12 mouse cellular contexts compared by ENCODE assay signal in the genomic region with DNA sequence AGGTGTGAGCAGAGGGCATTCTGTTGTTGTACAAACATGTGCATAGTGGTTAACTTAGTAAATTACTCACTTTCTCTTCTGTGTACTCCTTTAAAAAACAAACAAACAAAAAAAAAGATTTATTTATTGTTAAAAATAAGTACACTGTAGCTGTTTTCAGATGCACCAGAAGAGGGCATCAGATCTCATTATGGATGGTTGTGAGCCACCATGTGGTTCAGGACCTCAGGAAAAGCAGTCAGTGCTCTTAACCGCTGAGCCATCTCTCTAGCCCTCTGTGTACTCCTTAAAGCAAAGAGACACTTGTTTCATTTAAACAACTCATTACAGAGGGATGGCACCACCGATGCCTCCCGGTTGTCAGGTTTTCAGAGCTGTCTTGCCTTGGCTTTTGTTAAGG. TPM values are rescaled to one million over a fixed set of nuclear protein-coding genes. Genes with fewer than 3 reads are reported as not detected.
A peak's percentile ranks its signal among the peaks of the same experiment; 100 is the strongest.
DNase-seq lines count a peak whose midpoint lies in the region; ATAC-seq lines count a peak whose summit lies in the region.
"Had no signal": no experiment of that assay in that cellular context is flagged by ENCODE, and none has a peak within 500 bp of the region (broad histone marks: within the 10 kb centered on the region; RNA-seq: fewer than 3 reads in every experiment).

No protein-coding gene starts in this region.

- peak; percentile 41 for DNase-seq in cerebellum, adult 9-10 months
- no peak for DNase-seq in cerebellum, adult 8-10 months
- peak; percentile 43 for DNase-seq in kidney, postnatal 10 days
- peak; percentile 71 for DNase-seq in 3T3-L1 (ENCODE audit: low read depth, low spot score)
- peak; percentile 43 for DNase-seq in brain, adult 2 months (ENCODE audit: low read depth, low spot score)
- no peak for DNase-seq in spleen, adult 12 weeks (ENCODE audit: low spot score)
- no peak for DNase-seq in urinary bladder, postnatal 10 days (ENCODE audit: low spot score)

- WGBS in kidney, embryonic 16.5 days, result 65% methylated on average over 3 of the region's 3 CpGs

- H3K4me3 ChIP-seq in kidney, embryonic 16.5 days (ENCODE audit: low read length), result no peak overlapping the region
- H3K4me3 ChIP-seq: embryonic facial prominence, embryonic 12.5 days; limb, embryonic 10.5 days; megakaryocyte, embryonic 14.5 days had no signal

- H3K9ac ChIP-seq in kidney, embryonic 16.5 days (replicated peaks; ENCODE audit: low read length), result no peak overlapping the region
- H3K9ac ChIP-seq: embryonic facial prominence, embryonic 12.5 days had no signal

- peaks cover 2% of the 10 kb centered on the region; the same call in 1 of the 2 replicates for H3K4me1 ChIP-seq in kidney, embryonic 16.5 days (ENCODE audit: insufficient read depth, low read length)
- H3K4me1 ChIP-seq: embryonic facial prominence, embryonic 12.5 days; limb, embryonic 10.5 days had no signal

- H3K27ac ChIP-seq in kidney, embryonic 16.5 days (ENCODE audit: low read length), result no peak overlapping the region
- H3K27ac ChIP-seq: embryonic facial prominence, embryonic 12.5 days; limb, embryonic 10.5 days had no signal

- H3K4me2 ChIP-seq in kidney, embryonic 16.5 days (replicated peaks; ENCODE audit: low read depth, low read length), result no peak overlapping the region
- H3K4me2 ChIP-seq: embryonic facial prominence, embryonic 12.5 days had no signal

- H3K27me3 ChIP-seq in kidney, embryonic 16.5 days (ENCODE audit: insufficient read depth, low read length), result no peaks in the 10 kb centered on the region
- H3K27me3 ChIP-seq: embryonic facial prominence, embryonic 12.5 days; megakaryocyte, embryonic 14.5 days had no signal

- ATAC-seq in kidney, embryonic 16.5 days (ENCODE audit: low FRiP score, low TSS enrichment), result no peak
- ATAC-seq: hindbrain, embryonic 16.5 days had no signal

- H3K36me3 ChIP-seq in kidney, embryonic 16.5 days (ENCODE audit: insufficient read depth, low read length), result peaks cover 50% of the 10 kb centered on the region

- H3K9me3 ChIP-seq in kidney, embryonic 16.5 days (ENCODE audit: low read length), result no peaks in the 10 kb centered on the region
- H3K9me3 ChIP-seq: embryonic facial prominence, embryonic 12.5 days; limb, embryonic 10.5 days had no signal

RNA-seq across cellular contexts. Expression of a gene that starts 16.5 kb away (rescaled TPM):
- 39.9 and 42.9 TPM in 2 replicates for polyA plus RNA-seq in kidney, embryonic 16.5 days (2015; fragmentation: Nextera tagmentation; extraction: Ambion mirVana)

RNA-seq across cellular contexts. Expression of a gene that starts 46.9 kb away (rescaled TPM):
- polyA plus RNA-seq in kidney, embryonic 16.5 days (2015; fragmentation: Nextera tagmentation; extraction: Ambion mirVana), result 39.5 and 40.7 TPM in 2 replicates

Comparison
In these comparisons a context has a peak if more than half of its experiments do, and no peak if none do; other contexts are left out.
1. DNase-seq: peak in cerebellum, adult 9-10 months (single experiment), kidney, postnatal 10 days (single experiment), 3T3-L1 (single experiment) and brain, adult 2 months (single experiment); none in cerebellum, adult 8-10 months (single experiment), spleen, adult 12 weeks (single experiment) and urinary bladder, postnatal 10 days (single experiment).